Mouse (Mus musculus): Measurements from ENCODE around the gene Kdf1. TPM values are rescaled to one million over a fixed set of nuclear protein-coding genes. Genes with fewer than 3 reads are reported as not detected.
"Not testable (repeated sequence)": the region's sequence is repeated elsewhere in the genome, so short reads cannot be mapped to it uniquely, and the experiment has no call there.

Kdf1 gene
- total RNA-seq, 2 experiments from 2014 or later: not detected

DNA sequence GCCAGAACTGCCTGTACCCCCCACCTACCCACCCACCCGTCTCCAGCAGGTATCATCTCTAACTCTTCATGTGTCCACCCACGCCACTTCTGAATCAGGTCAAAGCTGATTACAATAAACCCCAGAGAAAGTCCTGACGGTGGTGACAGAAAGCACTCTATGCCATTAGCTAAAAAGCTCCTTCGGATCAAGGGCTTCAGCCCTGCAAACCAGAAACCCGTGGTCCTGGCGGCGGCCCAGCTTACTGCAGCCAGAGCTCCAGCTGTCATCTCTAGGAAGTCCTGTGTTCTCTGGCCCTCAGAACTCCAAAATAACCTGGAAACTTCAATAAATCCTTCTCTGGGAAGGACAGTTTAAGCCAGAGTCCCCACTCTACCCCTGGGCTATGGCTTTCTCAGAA is 23.1 kb upstream of the Kdf1 start:
- DNase-seq (ENCODE audit: extremely low spot score in 1 of 2, low spot score in 1 of 2): peak in 1 of 2 experiments; percentile 27

DNA sequence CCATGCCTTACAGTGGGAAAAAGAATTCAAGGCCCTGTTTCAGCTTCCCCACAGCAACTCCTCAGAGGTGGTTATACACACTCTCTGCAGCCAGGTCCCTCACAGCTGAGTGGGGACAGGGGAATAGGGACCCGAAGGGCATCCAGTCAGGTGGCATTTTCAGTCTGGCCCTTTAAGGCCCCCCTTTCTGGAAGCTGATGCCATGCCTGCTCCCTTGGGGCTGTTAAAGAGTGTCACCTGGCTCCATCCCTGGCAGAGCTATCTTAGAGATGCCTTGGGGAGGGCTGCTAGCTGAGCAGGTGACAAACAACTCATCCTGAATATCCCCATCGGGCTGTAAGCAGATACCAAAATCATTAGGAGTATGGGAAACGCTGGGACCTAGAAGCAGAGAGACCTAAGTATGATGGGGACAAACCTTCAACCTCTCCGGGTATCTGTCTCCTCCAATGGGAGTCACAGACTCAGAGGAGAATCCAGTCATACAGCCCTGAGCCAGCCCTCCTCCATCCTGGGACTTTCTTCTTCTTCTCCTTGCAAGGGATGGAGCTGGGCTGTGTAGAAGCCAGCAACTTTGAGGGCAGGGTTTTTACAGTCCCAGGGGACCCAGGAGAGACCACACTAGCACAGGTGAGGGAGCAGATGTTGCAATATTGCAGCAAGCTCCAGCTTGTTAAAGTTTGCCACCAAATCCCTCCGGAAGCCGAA is 21.9 kb upstream of the Kdf1 start:
- no peak for DNase-seq (ENCODE audit: extremely low spot score in 1 of 2, low spot score in 1 of 2)

DNA sequence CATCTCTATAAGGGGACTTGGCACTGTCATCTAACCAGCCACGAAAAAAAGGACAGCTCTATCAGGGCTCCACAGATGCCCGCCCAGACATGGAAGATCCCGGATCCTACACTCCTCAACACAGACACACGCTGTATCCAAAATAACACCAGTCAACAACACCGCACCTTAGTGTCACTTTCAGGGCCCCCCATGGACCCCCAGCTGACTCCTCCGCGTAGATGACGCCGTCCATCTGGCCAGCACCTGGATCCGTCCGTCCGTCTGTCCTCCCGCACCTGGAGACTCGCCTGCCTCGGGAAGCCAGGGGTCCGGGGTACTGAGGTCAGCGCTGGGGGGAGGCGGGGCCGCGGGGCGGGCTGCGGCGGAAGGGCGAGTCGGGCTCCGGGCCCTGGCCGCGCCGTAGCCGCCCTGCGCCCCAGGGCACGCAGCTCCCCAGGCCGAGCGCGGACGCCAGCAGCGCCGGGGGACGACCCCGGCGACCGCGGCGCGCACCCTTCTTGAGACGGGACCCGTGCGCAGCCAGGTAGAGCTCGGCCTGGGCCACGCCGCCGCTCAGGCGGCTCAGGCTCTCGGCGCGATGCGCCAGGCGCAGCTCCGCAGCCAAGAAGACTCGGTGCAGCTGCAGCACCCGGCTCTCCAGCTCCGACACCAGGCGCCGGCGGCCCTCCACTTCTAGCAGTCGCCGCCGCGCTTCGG is 21.2 kb upstream of the Kdf1 start:
- DNase-seq (ENCODE audit: extremely low spot score in 1 of 2, low spot score in 1 of 2): no peak

DNA sequence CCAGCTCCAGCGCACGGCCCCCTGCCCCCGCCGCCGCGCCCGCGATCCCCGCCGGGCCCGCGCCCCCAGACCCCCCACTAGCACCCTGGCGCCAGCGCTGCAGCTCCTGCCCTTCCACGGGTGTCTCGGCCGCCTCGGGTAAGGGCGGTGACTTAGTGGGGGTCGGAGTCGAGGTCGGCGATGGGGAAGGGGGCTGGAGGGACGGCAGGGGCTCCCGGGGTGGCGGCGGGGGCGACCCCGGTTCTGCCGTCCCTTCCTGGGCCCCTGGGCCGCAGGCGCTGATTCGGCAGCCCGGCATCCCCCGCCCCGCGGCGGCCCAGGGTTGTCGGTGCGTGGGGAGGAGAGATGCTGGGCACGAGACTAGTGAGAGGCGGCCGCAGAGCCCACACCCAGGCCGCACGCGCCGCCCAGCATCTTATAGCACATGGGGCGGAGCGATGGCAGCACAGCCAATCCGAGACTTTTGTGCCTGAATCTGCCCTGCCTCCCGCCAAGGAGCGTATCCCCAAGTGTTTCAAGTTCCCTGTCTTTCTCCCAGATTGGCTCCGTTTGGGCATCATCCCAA is 20.5 kb upstream of the Kdf1 start, which contains the start of gene Trnp1:
TSS of gene Trnp1 (minus strand) at position 391 of the 565 bp plus-strand sequence.
- DNase-seq (ENCODE audit: extremely low spot score in 1 of 2, low spot score in 1 of 2): peak; percentile 71 to 72

DNA sequence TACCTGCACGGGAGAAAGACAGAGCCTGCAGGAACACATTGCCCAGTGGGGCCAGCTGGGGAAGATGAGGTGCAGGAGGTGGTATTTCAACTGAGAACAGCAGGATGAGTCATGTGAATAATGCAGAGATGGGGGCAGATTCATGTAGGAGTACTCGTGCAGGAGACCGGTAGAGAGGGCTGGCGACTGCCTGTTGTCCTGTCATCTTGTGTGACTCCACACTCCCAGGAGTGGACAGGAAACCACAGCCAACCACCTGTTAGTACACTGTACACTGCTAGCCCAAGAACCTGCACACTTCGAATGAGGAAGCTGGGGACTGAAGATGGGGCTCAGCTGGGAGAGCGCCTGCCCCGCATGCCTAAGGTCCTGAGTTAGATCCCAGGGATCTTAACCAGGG is 17.2 kb upstream of the Kdf1 start:
- DNase-seq (ENCODE audit: extremely low spot score in 1 of 2, low spot score in 1 of 2): no peak

DNA sequence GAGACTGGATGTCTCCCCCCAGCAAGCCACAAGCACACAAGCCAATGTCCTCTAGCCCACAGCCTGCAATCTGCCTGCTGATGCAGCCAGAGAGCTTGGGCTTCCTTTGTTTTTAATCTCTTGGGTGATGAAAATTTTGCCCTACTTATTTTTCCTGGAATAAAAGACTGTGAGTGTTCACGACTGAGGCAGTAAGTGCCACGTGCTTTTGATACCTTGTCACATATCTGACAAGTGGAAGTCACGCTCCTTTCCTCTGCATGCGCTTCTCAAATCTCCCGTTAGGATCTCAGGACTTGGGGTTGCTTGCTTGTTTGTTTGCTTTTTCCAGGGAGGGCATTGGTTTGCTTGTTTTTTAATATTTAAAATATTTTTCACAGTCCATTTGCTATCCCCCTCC is 14.5 kb upstream of the Kdf1 start:
- no peak for DNase-seq (ENCODE audit: extremely low spot score in 1 of 2, low spot score in 1 of 2)

DNA sequence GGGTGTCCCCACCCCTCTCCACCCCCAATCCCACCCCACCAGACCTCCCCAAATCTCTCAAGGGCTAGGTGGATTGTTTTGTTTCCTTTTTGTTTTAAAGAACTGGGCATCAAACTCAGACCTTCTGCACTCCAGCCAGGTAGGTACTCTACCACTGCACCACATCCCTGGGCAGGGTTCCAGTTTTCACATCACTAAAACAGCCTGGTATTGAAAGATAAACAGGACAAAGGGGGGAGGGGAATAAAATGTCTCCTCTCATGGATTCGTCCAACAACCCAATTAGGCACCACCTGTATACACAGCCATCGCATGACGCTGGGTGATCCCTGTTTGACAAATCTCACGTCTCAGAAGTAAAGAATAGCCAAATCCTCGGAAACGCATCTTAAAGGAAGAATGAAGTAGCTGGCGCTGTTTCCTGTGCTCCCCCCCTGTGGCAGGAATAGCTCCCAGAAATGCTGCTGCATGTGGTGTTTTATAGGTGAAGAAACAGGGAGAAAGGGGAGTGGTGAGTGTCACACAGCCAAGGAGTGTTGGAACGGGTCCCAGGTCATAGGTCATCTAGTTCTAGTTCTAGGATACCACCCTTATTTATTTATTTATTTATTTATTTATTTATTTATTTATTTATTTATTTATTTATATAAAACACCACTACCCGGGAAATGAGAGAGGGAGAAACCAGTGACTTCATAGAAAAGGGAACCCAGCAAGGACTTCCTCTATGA is 13.8 kb upstream of the Kdf1 start:
- no peak for DNase-seq (ENCODE audit: extremely low spot score in 1 of 2, low spot score in 1 of 2)

DNA sequence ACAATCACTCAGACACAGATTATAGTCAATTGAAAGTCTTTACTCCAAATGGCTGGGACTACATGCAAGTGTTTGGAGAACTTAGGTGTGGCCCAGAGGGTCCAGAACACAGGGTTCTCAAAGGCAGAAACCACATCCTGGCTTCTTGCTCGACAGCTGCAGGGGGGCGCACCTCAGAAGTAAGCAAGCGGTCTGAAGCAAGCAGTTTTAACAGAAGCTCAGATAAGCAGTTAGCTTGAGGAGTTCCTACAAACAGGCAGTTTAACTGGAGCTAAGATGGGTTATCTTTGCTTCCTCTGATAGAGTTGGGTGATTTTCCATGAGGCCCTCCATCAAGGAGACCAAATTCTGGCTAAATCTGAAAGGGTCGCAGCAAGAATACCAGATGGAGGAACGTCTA is 12.2 kb upstream of the Kdf1 start:
- DNase-seq (ENCODE audit: extremely low spot score in 1 of 2, low spot score in 1 of 2): no peak

DNA sequence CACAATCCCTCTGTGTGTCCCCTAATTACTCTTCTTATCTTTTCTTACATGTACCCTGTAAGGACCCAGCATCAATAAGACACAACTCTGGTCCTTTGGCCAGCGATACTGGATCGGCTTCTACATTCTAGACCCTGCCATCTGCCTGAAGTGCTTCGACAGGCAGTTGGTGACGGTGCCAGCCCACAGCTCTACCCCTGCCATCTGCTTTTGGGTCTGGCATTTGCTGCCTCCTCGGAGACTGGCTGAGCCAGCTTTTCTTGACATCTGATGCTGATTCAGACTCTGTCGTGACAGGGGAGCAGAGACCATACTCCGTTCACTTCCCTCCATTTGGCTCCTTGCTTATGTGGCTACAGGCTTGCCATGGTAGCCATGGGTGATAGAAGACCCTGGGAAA is 9.8 kb upstream of the Kdf1 start:
- DNase-seq (ENCODE audit: extremely low spot score in 1 of 2, low spot score in 1 of 2): peak in 1 of 2 experiments; percentile 44

DNA sequence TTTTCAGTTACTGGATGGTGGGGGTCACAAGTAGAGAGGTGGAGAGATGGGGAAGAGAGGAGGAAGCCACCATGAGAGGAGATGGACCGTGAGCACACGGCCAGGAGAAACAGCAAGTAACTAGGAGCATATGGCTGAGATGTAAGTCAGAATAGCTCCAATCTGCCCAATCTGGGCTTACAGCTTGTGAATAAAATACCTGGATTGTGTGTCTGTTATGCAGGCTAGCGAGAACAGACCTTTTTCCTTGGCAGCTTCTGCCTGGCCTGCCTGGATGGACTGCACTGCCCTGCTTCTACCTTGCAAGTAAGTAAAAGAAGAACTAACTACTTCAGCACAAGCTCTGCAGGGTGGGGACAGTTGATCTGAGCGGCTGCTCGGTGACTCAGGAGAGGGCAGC is 7.7 kb upstream of the Kdf1 start:
- DNase-seq (ENCODE audit: extremely low spot score in 1 of 2, low spot score in 1 of 2): no peak

DNA sequence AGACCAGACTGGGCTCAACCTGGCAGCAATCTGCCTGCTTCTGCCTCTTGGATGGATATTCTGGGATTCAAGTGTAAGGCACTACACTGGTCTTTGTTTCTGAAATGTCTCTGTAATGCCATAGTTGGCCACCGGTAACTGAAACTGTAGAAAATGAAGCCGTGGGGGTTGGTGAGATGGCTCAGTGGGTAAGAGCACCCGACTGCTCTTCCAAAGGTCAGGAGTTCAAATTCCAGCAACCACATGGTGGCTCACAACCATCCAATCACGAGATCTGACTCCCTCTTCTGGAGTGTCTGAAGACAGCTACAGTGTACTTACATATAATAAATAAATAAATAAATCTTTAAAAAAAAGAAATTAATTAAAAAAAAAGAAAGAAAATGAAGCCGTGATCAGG is 6.3 kb upstream of the Kdf1 start:
- not testable (repeated sequence) for DNase-seq (ENCODE audit: extremely low spot score in 1 of 2, low spot score in 1 of 2)

DNA sequence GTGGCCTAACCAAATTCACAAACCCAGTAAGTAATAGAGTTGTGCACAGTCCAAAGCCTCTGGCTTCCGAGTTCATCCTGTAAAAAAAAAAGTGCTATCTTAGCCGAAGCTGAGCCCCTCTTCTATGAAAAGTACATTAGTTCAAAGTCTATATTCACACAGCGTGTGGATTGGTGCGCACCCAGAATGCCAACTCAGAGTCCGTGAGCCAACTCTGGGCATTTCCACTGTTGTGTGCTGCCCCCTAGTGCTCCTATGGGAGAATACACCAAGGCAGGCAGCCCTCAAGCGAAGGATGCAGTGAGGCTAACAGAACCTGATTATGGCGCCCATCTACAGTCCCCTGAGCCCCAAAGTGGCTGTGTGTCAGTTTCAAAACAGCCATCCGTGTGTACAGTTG is 5.8 kb upstream of the Kdf1 start:
- peak; percentile 61 to 79 for DNase-seq (ENCODE audit: extremely low spot score in 1 of 2, low spot score in 1 of 2)

DNA sequence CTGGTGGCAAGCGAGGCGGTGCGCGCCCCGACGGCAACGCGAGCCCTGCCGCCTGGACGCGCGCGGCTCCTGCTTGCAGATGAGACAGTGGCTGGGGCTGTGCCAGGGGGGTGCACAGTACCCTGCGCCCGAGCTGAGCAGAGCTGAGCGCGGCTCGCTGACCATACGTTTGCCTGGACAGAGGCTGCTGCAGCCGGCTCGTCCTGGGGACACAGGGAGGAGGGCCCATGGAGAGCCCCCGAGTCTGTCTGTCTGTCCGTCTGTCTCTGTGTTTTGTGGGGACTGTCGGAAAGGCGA is 554 bp downstream of the Kdf1 start:
- DNase-seq (ENCODE audit: extremely low spot score in 1 of 2, low spot score in 1 of 2): no peak

DNA sequence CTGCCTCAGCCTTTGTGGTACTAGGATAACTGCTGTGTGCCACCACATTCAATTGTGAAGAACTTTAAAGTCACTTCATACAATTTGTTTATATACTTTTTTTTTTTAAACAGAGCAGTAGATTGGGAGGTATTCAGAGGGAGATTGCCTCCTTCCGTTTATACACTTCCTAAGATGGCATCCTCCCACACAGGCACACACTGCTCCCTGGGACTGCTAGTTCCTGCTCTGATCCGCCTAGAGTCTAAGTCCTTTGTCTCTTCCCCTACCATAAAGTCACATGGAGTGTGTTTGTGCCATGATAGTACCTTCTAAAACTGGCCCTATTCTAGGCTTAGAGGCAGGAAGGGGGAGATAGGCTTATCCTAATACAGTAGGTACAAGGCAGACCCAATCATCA is 2.7 kb downstream of the Kdf1 start:
- no peak for DNase-seq (ENCODE audit: extremely low spot score in 1 of 2, low spot score in 1 of 2)

DNA sequence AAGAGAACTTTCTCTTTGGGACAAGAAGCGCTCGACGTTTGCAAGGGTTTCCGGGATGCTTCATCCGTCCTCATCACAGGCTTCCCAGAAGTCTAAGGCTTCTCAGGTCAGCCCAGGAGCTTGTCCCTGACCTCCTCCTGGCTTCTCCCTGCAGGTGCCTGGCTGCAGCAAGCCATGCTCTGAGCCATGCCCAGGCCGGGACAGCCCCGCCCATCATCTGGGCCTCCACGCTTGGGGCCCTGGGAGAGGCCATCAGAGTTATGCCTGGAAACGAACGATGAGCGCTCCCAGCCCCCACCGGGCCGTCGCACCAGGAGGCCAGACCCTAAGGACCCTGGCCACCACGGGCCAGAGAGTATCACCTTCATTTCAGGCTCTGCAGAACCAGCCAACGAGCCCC is 9.0 kb downstream of the Kdf1 start:
- no peak for DNase-seq (ENCODE audit: extremely low spot score in 1 of 2, low spot score in 1 of 2)

DNA sequence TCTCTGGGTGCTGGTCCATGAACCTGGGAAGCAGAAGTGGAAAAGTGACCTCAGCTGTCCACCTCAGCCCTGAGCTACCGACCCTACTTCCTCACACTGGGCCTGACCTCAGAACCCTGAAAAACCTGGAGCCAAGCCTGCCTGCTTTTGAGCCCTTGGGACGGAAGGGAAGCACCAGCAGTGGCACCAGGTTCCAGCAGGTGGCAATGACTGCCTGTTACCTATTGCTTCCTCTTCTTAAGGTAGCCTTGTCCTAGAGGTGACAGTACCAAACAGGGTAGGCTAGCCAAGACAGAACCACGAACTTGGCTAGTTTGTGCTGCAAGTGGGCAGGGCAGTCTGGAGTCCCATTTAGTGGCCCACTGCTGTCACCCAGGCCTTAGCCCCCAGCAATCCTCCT is 14.0 kb downstream of the Kdf1 start:
- no peak for DNase-seq (ENCODE audit: extremely low spot score in 1 of 2, low spot score in 1 of 2)

DNA sequence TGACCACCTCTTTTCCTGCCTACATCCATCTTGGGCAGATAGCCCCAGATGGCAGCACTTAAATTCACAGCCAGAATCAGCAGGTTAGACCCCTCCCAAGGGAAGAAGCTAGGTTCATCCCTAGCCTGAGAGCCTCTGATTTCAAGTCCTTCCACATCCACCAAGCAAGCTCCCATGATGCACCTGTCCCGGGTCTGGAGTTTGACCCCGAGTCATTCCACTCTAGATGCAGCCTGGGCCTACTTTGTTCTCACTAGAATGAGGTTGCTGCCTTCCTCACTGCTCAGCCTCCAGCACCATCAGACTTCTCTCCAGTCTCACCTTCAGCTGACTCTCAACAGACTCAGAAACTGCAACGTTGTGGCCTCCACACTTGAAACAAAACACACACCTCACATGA is 17.3 kb downstream of the Kdf1 start:
- no peak for DNase-seq (ENCODE audit: extremely low spot score in 1 of 2, low spot score in 1 of 2)

DNA sequence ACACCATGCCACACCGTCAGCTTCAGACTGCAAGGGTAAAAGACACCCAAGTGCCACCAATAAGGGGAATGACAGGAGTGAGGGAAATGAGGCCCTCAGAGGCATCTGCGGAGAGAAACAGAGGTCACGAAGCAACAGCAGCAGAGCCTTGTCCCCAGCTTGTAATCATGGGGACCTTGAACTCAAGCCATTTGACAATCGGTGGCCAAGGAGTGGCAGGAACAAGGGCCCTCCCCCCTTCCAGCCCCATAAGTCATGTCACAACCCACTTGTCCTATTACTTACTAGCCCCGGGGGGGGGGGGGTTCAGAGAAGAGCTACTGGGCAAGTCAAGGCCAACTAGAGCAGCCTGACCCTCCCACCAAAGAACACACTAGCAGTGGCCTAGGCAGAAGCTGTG is 17.9 kb downstream of the Kdf1 start:
- DNase-seq (ENCODE audit: extremely low spot score in 1 of 2, low spot score in 1 of 2): no peak

DNA sequence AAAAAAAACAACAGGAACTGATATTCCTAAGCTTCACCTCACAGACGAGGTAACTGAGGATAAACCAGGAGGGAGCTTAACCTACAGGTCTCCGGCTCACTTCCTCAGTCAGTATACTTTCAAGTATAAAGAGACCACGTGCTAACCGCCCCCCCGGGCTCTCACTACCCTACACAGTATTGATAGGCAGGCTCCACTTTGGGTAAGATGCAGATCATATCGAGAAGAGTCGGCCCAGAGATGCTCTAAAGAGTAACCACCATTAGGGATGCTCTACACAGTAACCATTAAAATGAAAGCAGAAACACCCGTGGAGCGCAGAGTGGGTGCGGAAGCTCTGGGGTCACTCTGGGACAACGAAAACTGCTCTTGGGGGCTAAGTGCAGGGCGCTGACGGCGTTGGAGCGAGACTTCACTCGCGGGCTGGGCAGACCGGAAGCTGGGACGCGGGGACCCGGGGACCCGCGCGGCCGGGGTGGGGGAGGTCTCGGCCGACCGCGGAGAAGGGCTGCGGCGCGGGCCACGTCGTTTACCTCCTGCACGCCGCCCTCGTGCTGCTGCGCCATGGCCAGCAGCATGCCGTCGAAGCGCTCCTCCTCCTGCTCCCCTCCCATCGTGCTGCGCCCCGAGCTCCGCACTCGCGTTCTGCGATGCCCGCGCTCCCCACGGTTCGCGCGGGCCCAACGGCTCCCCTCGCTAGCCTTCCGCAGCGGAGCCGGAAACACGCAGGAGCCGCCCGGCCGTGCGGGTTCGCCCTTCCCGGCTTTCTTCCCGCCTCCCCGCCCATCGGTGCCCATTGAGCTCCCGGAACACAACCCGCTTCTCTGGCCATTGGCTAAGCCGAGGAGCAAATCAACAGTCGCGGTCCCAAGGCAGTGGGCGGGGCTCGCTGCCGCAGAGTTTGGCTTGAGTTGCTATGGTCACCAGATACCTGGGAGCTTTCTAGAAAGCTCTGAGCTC is 26.8 kb downstream of the Kdf1 start, which contains the start of gene Nudc:
TSS of gene Nudc (minus strand) at position 725 of the 960 bp plus-strand sequence.
- peak; percentile 80 to 84 for DNase-seq (ENCODE audit: extremely low spot score in 1 of 2, low spot score in 1 of 2)

DNA sequence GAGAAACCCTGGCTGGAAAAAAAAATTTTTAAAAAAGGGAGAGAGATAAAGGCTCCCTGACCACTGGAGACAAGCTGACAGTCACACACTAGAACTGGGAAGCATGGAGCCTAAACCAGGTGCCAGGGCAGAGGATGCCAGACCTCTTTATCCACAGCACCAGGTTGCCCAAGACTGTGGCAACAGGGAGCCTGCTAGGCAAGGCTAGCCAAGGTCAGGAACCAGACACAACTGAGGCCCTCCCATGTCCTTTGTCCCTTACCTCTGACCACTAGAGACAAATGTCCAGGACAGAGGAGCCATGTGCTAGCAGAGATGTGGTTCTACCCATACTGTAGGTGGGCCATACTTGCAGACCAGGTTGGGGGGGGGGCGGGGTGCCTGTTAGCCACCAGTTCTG is 33.3 kb downstream of the Kdf1 start:
- no peak for DNase-seq (ENCODE audit: extremely low spot score in 1 of 2, low spot score in 1 of 2)

Measured in layer of hippocampus, postnatal 25 days (tissue).